Mouse (Mus musculus) 3T3-L1 (cell line): ENCODE results near the gene Capg.

Experiments
- DNase-seq: peaks from one replicate; pipeline ENCODE4 v3.0.0-alpha.2; 2015; ENCODE audit warnings: low read depth, low spot score

The Capg gene

DNA sequence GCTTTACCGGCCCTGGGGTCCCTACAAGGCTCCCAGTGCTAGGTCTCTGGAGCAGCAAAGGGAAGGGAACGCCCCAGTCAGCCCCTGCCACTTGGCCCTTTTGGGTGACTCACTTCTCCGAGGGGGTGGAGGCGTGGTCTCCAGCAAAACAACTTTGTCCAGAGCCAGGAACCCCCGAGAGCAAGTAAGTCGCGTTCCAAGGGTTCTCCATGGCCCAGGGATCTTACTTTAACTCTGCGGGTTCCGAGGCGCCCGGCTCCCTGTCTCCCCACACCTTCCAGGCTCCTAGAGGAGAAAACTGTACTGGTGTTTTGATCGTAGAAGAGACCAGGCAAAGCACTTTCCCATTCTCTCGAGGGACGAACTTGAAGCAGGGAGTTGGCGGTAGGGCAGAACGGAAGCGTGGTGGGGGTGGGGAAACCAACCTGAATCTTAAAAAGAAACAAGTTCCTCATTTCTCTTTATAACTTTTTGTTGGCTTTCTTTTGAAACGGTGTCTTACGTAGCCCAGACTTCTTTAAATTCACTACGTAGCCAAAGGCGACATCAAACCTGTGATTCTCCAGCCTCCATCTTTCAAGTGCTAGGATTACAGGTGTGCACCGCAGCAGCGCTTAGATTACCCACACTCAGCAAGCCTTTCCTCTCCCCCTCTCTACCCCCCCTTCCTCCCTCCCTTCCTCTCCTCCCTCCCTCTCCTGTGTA lies at the start of gene Capg:
Gene Capg (plus strand): TSS at position 109 of the 705 bp plus-strand sequence.
- DNase-seq = peak; percentile 78

DNA sequence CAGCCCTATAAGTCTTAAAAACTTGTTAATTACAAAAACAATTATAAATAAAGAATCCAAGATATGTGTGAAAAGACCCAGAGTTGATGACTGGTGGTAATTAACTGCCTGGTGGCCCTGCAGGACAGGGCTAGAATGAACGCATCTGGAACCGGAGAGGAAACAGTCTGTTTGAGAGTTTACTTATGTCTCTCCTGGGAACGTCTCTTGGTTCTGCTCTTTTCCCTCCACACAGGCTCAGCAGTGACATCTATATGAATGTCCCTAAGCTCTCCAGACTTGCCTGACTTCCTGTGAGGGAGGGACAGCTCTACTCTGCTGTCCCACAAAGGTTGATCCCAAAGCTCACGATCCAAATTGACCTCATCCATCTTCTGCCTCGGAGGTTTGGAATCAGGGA lies 45.2 kb upstream of the Capg start:
- DNase-seq = no peak

DNA sequence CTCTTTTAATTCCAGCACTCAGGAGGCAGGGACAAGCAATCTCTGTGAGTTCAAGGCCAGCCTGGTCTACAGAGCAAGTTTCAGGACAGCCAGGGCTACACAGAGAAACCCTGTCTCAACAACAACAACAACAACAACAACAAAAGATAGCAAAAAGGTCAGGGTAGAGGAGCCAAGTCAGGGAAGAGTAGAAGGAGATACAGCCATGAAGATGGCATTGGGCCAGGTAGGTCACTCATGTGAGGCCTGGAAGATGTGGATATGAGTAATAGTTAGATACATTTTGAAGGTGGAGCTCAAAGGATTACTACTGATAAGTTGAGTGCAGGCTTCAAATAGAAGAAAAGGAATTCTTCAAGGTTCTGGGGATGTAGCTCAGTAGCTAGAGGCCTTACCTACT lies 40.9 kb upstream of the Capg start:
- DNase-seq = no peak

DNA sequence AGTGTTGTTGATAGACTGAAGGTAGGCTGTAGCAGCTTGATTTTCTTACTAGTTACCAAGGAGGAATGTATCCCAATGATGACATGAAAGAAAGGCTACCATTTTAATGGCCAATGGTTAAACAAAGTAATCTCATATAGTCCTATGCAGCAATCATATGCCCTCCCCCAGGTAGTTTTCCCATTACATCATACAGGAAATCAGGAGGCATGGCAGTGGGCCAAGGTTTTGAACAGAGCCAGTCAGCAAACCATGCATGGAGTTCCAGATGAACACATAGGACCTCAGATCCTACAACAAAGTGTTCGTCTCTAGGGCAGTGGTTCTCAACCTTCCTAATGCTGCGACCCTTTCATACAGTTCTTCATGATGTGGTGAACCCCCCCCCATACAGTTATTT lies 40.3 kb upstream of the Capg start:
- peak; percentile 80 for DNase-seq

DNA sequence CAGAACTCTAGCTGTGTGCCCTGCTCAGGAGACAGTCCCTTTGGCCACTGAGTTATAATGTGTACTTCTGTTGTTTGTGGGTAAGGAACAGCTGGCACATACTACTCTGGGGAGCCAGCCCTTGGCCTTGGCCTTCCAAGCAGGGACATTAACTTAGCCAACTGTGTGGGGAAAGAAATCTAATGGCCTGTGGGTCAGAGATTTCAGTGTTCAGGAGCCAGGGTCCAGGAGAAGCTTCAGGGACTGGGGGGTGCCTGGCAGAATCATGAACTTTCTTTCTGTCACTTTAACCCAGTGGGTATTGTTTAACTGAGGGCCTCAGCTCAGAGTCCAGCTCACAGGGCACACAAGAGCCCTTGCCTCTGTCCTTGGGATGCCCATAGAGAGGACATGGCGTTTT lies 38.1 kb upstream of the Capg start:
- DNase-seq = no peak

DNA sequence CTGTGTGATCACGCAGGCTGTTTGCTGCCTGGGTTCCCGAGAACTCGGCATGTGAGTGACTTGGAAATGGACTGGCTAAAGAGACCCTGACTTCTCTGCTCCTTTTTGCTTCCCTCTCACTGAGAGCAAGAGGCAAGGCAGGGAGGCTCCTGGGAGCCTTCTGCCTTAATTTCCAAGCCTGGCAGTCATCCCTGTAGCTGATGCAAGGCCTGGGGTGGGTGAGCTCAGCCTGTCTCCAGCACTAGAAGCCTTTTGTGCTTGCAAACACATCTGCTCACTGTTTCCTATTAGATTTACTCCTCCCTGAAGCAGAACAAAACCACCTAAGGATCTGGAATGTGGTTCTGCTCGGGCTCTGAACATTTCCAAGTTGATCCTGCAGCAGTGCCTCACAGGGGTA lies 35.6 kb upstream of the Capg start:
- peak; percentile 75 for DNase-seq

DNA sequence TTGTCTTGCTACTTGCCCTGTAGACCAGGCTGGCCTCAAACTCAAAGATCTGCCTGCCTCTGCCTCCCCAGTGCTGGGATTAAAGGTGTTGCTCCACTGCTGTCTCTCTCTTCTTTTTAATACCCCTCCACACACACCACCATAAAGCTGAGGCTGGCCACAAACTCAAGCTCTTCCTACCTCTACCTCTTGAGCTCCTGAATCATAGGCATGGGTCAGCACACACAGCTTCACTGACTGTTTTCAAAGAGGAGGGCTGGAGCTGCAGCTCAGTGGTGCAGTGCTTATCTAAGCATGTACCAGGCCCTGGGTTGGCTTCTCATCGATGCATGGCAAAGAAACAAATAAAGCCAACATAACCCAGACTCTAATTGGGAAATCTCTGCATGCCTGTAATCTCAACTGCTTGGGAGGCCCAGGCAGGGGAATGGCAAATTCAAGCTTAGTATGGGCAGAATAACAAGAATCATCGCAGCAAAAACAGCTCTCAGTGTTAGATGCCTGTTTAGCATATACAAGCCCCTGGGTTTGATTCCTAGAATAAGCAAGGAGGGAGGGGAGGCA lies 34.2 kb upstream of the Capg start:
- DNase-seq = no peak

DNA sequence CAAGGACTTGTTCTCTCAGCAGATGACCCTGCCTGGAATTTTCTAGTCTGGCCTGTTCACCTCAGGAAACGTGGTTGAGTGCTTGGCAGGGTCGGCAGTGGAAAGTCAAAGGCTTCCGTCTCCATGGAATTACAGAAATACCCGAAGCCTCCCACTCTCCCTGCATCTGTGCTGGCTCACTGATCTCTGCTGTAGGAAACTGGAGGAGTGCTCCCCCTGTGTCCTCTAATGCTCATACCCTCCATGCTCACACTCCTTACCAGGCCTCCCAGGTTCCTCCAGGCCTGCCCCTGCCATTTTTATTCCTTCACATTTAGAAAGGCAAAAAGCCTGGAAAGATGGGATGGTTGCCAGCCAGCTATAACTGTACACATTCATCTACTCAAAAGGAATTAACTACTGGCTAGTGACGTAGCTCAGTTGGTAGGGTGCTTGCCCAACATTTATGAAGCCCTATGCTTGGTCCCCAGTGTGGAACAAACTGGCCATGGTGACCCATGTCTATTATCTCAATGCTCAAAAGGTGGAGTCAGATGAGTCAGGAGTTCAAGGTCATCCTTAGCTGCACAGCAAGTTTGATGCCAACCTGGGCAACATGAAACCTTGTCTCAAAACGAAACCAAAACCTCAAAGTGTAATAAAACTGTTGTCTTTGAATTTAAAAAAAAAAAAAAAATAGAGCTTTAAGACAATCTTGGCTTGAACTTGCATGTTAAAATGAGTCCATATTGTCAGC lies 33.3 kb upstream of the Capg start:
- DNase-seq = peak; percentile 49

DNA sequence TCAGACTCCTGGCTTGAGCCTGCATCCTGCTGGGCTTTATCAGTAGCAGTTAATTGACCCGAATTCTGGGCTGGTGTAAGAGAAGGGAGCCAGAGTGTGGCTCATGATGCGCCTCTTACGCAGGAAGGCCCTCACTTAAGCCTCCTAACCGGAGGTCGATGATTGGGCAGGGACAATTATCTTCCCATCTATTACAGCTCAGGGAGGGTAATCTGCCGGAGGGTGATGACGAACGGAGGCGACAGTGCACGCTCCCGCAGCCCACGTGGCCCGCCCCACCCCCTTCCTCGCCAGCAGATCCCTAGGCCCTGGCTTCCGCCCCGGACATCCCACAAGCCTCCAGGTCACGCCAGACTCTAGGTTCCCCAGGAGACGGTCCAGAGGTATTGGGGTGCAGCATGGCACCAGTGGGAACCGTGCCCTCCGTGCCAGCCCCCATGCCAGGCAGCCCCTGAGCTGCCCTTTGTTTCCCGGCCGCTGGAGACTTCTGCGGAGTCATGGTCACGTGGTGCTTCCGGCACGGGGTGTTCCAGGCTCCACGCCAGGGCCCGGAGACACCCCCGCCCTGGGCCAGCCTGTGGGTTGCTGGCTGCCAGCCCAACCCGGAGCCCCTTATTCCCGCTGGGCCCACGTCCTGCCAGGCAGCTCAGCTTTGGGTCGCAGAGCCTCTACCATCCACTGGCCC lies 31.7 kb upstream of the Capg start:
- peak; percentile 83 for DNase-seq

DNA sequence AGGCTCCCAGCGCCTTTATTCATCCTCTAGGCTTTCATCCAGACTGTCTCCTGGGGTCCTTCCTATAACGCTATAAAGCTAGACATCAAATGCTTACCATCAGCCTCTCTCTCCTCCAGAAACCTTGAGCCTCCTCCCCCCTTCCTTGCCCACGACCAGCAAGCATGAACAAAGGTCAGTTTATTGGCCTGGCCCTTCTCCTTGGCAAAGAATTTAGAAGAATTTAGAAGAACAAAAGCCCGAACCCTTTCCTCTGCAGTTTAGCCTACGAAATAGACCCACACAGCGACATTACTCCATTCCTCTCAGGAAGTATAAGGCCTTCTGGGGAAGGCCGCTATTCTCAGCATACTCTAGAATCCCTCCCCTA lies 31.1 kb upstream of the Capg start:
- peak; percentile 61 for DNase-seq

DNA sequence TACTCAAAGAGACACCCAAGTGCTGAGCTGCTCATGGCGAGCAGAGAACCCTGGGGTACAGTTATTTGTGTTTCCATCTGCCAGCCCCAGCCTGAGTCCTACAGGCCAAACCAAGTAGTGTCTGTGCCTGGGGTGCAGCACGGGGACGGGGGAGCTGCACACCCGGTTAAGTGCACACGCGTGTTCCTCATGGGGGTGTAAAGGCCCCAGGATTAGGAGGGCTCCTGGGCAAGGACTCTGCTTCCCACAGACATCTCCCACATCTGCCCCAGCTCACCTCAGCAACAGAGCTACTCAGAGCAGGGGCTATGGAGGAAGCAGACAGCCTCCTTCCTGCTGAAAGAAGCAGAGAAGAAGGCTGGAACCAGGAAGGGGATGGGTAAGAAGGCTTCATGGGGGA lies 28.5 kb upstream of the Capg start:
- DNase-seq = no peak

DNA sequence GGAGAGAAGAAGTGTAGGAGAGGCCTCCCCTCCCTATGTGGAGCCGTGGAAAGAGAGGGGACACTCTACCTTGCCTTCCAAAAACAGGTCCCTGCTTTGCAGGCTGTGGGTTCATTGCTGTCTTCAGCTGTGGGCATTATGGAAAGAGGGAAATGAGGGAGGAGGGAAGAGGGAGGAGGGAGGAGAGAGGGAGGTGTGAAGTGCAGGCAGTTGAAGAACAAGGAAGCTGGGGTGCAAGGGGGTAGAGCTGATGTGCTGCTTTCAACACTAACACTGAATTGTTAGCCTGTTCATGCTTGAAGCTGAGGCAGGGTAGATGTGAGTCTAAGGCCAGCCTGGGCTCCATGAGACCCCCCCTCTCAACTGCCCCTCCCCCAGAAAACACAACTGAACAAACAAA lies 25.3 kb upstream of the Capg start:
- DNase-seq = no peak

DNA sequence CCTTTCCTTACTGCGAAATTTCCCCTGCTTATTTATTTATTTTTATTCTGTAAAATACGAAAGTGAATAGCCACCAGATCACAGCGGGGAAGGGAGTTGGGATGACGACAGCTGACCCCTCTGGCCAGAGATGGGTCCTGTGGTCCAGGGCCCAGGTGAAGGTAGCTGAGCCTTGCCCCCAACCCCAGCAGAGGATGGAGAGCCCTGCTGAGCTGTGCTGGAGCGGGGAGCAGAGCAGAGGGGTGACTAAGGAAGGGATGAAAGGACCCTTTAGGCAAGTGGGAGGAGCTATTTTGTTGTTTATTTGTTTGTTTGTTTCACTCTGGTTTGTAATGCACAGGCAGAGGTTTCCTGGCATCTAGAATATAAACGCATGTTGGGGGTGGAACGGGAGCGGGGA lies 24.9 kb upstream of the Capg start:
- DNase-seq = no peak

DNA sequence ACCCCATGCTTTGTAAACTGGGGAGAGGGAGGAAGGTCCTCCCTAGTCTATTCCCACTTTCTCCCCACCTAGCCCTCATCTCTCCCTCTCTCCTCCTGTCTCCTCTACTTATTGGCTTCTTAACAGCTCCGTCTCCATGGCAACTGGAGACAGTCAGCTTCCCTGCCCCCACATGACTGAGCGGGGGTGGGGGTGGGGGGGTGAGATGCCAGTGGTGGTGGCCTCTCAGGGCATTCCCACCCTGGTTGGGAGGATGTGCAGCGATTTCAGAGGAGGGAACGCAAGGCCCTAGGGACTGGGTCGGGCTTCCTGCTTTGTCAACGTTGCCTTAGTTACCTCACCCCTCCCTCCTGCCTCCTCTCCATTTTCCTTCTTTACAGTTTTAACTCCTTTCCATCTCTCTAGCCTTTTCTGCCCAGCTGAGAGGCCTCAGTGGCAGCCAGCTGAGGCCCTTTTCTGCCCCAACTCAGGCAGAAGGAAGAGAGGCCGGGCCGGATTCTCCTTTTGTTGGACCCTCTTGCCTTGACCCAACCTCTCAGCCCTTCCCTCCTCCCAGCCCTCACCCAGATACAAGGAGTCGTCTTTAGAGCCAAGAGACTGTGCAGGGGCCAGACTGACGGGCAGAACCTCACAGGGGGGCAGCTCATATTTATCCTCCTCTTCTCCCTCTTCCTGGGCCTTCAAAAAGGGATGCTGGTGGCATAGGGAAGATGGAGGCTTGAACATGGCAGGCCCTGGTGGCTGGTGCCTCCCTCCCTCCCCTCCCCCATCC lies 24.1 kb upstream of the Capg start:
- DNase-seq = peak; percentile 89

DNA sequence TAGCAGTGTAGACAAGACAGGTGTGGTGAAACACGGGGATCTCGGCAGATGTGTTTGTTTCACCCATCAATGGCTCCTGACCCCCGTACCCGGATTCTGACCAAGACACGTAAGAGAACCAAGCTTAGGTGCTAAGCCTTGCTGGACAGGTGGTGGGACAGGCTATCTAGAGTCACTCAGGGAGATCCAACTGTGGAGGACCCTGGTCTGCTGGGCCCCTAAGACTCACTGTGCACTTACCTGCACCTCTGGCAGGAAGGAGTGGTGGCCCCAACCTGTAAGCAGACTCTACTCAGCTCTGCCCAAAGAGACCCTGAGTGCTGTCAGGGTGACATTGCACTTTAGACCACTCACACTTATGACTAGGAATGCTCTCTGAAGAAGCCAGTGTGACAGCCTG lies 23.3 kb upstream of the Capg start:
- no peak for DNase-seq

DNA sequence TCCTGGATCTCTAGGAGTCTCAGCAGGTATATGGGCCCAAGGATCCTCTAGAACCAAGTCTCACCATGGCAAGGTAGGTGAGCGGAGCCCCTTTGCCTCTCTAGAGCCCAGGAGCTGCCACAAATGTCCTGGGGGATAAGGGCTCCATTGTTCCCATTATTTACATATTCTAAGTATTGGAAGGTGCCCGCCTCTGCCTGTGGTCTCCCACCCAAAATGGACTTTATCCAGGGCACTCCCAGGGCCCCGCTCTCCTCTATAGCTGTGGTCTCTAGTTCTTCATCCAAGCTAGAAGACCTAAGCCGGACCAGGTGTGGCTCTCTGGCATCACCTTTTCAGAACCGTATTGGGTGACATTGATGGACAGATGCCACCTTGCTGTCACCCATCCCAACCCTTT lies 22.6 kb upstream of the Capg start, which contains the start of gene Sh2d6:
Gene Sh2d6 (minus strand): TSS at position 101 of the 400 bp plus-strand sequence.
- DNase-seq = no peak

DNA sequence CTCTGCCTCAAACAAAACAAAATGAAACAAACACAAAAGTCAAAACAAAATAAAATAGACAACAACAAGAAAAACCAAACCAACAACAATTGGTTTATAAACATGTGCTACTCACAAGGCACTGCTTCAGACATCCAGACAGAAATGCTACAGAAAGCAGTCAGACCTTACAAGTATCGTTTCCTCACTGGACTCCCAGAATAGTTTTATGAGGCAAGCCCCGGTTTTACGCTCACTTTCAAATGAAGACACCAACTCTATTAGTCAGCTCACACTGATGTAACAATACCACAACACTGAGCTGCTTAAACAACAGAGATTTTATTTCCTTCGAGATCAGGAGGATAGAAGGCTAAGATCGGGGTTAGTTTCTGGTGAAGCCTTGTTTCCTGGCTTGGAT lies 21.9 kb upstream of the Capg start:
- peak; percentile 68 for DNase-seq

DNA sequence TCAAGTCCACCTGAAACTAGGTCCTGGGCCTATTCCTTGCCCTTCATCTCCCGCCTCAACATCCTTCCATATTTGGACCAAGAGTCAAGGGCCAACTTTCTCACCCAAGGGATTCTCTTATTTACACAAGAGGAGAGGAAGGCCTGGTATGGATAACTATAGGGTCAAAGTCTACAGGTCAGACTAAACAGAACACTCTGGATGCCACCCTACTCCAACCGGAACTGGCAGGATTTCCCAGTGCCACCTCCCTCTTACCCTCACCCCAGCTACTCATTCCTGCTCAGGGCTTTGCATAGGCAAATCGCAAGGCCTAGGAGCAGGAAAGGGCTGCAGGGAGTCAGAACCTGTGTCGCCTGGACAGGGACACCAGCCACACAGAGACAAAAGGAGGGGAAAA lies 21.0 kb upstream of the Capg start:
- DNase-seq = no peak

DNA sequence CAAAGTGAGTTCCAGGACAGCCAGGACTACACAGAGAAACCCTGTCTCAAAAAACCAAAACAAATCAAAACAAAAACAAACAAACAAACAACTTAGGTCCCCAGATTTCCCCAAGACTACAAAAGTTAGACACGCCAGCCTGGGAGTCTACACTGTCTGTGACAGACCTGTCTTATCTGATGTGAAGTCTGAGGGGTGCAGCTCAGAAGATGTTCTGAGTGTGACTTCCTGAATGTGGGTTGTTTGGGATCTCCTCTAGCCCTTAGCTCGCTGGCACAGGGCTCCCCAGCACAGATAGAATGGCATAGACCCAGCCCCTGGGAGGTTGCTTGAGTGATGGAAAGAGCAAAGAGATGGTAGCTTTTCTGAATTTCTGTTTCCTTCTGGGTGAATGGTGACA lies 20.0 kb upstream of the Capg start:
- no peak for DNase-seq

DNA sequence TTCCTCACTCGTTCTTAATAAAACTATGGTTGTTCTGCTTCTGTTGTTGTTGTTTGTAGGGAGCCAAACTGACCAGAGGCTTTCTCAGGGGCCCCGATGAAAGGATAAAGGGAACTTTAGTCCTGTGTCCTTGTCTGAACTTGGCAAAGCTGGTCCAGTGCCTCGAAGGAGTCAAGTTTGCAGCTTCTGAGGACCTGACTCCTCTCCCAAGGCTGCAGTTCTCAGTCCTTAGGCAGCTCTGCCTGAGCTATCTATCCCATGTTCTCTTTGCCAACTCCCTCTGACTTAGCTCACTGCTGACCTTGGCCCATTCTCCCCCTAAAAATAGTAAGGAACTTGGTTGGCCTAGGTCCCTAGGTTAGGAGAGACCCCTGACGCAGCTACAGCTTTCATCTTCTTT lies 17.1 kb upstream of the Capg start:
- DNase-seq = no peak

DNA sequence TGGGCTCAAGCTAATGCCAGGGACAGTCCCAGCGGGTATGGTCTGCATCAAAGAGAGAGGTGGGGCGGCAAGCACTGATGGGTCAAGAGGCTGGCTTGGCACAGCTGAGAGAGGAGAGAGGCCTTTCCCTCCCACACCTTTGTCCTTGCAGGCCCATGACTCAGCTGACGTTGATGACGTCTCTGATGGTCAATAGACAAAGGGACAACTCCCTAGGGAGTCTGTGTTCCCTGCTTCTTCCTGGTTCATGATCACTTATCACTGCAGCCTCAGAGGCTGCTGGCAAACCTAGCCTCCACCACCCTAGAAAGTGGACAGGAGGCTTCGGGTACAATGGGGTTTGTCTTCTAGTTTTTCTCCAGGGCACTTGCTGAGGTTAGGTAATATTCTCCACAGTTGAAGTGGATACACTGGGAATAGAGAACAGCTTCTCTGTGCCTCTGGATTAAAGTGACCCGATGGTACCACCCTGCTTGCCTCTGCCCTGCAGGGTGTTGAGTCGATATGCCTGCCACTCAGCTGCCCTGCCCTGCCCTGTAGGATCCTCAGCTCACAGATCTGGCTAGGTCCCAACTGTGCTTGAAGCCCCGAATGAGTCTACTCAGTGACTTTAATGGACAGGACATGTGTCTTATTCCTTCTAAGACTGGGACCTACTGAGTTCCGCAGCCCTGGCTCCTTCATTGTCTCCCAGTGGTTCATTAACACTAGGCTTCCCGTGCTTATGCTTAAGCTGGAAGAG lies 15.6 kb upstream of the Capg start:
- DNase-seq = peak; percentile 67
